Mouse (Mus musculus) spleen, adult 2 months (tissue): ENCODE measurements at regions not wholly inside any gene's neighbourhood (a gene's known extent, or its start where the extent isn't known, plus 50 kb on each side); places are given as distances from the start of the nearest gene placed in this dataset.

Source experiments
- CTCF ChIP-seq: fragments of 200-500 bp; IDR thresholded peaks from 2 replicates; pipeline ENCODE4 v1.5.1; 2011; ENCODE audit warnings: mild to moderate bottlenecking, inconsistent platforms; ENCODE audit not compliant: insufficient read depth, insufficient read length, insufficient replicate concordance; ENCODE audit errors: extremely low read depth
- POLR2A ChIP-seq: fragments of 200-500 bp; IDR thresholded peaks from 2 replicates; pipeline ENCODE4 v1.6.1; 2011; ENCODE audit warnings: low read depth, low read length, inconsistent platforms

DNA sequence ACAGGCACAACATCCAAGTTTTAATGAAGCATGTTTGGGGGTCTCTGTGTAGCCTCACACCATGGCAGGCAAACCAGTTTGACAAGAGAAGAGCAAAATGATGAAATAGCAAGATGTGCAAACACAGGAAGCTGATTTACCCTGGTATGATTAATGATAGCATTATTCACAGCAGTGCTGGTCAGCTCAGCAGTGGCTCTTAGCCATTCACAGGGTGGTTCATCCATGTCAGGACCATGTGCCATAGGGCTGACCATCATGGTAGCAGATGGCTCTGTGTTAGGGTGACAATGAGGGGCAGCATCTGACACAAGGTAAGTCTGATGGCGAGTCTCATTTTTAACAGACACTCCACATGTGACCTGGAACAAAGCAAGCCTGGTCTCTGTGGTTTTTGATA lies 443.1 kb upstream of the Arpp21 start:
- TF ChIP-seq CTCF: no peak
- TF ChIP-seq POLR2A: no peak
